Mouse (Mus musculus) thymus, adult 2 months (tissue): Measurements from ENCODE around the gene Tgfb2.

Source experiments
- CTCF ChIP-seq: fragments of 200-500 bp; IDR thresholded peaks from 2 replicates; pipeline ENCODE4 v1.5.1; 2012; ENCODE audit warnings: mild to moderate bottlenecking, control low read depth, low read length, moderate library complexity, borderline replicate concordance; ENCODE audit not compliant: control insufficient read depth, poor library complexity, insufficient read depth; ENCODE audit errors: extremely low read depth
- POLR2A ChIP-seq: fragments of 200-500 bp; IDR thresholded peaks from 2 replicates; pipeline ENCODE4 v1.6.1; 2012; ENCODE audit warnings: mild to moderate bottlenecking, low read length, control low read depth, moderate library complexity; ENCODE audit not compliant: control insufficient read depth, poor library complexity, insufficient read depth; ENCODE audit errors: extremely low read depth

DNA sequence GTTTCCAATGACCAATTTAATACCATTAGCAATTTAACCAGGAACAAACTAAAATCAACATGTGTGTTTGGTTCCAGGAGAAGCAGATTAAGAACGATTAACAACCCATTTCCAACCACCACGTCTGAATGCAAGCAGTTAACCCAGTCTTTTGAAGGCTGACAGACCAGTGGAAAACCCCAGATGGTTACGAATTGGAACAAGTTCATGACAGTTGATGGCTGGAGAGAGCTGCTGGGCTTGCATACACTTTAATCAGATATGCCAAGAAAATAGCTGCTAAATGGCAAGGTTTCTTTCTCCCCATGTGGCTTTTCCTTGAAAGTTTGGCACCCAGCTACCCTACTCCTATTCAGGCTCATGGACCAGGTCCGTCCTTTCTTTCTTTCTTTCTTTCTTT, 55.8 kb downstream of the Tgfb2 start:
- TF ChIP-seq CTCF = no peak
- no peak for TF ChIP-seq POLR2A
